Mouse (Mus musculus): Measurements from ENCODE around the gene Shisa5.

The Shisa5 gene

DNA sequence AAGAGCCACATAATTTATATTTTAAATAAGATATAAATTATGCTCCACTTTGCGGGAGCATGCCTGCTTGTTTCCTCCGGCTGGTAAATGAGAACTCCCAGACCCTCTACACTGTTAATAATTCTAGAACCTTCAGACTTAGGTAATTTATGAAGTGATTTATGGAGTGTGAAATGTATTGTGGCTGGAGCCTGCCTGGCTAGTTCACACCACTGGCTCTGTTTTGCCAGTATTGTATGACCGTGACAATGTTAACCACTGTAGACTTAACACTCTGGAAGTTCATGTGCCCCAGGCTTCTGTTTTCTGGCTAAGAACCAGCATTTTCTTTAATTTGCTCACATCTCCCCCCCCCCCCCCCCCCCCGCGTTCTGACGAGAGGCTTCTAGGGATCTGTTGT lies 69.0 kb downstream of the Shisa5 start:
- intact Hi-C loops (cut with DNase I): no loop called here

Measured in adrenal gland (tissue).